Mouse (Mus musculus): ENCODE results near the gene Plcb4. TPM values are rescaled to one million over a fixed set of nuclear protein-coding genes. Genes with fewer than 3 reads are reported as not detected.

Plcb4 gene
- polyA plus RNA-seq, 1 experiment from 2014 or later, result 16.7 TPM

- Histone ChIP-seq H3K9me3 (ENCODE audit: control insufficient read depth, low read length) (no peaks in the 10 kb centered on the region), H3K4me3 (ENCODE audit: low read depth, low read length) (no peak overlapping the region), H3K9ac (ENCODE audit: low read length) (no peak overlapping the region), H3K4me2 (ENCODE audit: low read depth) (no peak overlapping the region), H3K27me3 (ENCODE audit: control insufficient read depth, insufficient read depth, low read length) (no peaks in the 10 kb centered on the region), H3K27ac (ENCODE audit: low read depth, low read length) (no peak overlapping the region), H3K4me1 (ENCODE audit: control insufficient read depth, insufficient read depth, low read length) (no peaks in the 10 kb centered on the region), H3K36me3 (ENCODE audit: control insufficient read depth, insufficient read depth, low read length) (no peaks in the 10 kb centered on the region)
- ATAC-seq (ENCODE audit: insufficient read depth, low FRiP score, low TSS enrichment) (no peak), DNase-seq (ENCODE audit: low spot score) (no peak)
- 71% methylated on average over 7 of the region's 7 CpGs for WGBS
These were observed 225.8 kb downstream of the Plcb4 start for GRCm38 (mm10) chr2:135884534-135885180.

GRCm38 (mm10) chr2:135885607-135886006 lies 226.8 kb downstream of the Plcb4 start:
- Histone ChIP-seq H3K9me3 (ENCODE audit: control insufficient read depth, low read length) (no peaks in the 10 kb centered on the region), H3K27me3 (ENCODE audit: control insufficient read depth, insufficient read depth, low read length) (no peaks in the 10 kb centered on the region), H3K9ac (ENCODE audit: low read length) (no peak overlapping the region), H3K4me2 (ENCODE audit: low read depth) (no peak overlapping the region), H3K4me3 (ENCODE audit: low read depth, low read length) (no peak overlapping the region), H3K4me1 (ENCODE audit: control insufficient read depth, insufficient read depth, low read length) (no peaks in the 10 kb centered on the region), H3K36me3 (ENCODE audit: control insufficient read depth, insufficient read depth, low read length) (no peaks in the 10 kb centered on the region), H3K27ac (ENCODE audit: low read depth, low read length) (no peak overlapping the region)
- 54% methylated on average over 6 of the region's 6 CpGs for WGBS
- DNase-seq (ENCODE audit: low spot score) (no peak), ATAC-seq (ENCODE audit: insufficient read depth, low FRiP score, low TSS enrichment) (no peak)

- Histone ChIP-seq H3K4me1 (ENCODE audit: control insufficient read depth, insufficient read depth, low read length) (no peaks in the 10 kb centered on the region), H3K36me3 (ENCODE audit: control insufficient read depth, insufficient read depth, low read length) (no peaks in the 10 kb centered on the region), H3K4me3 (ENCODE audit: low read depth, low read length) (no peak overlapping the region), H3K27ac (ENCODE audit: low read depth, low read length) (no peak overlapping the region), H3K27me3 (ENCODE audit: control insufficient read depth, insufficient read depth, low read length) (no peaks in the 10 kb centered on the region), H3K9me3 (ENCODE audit: control insufficient read depth, low read length) (no peaks in the 10 kb centered on the region), H3K9ac (ENCODE audit: low read length) (no peak overlapping the region), H3K4me2 (ENCODE audit: low read depth) (no peak overlapping the region)
- DNase-seq (ENCODE audit: low spot score), result no peak
- no peak for ATAC-seq (ENCODE audit: insufficient read depth, low FRiP score, low TSS enrichment)
- 87% methylated on average over 9 of the region's 9 CpGs for WGBS
These were observed 227.4 kb downstream of the Plcb4 start for GRCm38 (mm10) chr2:135886081-135886679.

- Histone ChIP-seq H3K27me3 (ENCODE audit: control insufficient read depth, insufficient read depth, low read length) (no peaks in the 10 kb centered on the region), H3K4me1 (ENCODE audit: control insufficient read depth, insufficient read depth, low read length) (no peaks in the 10 kb centered on the region), H3K36me3 (ENCODE audit: control insufficient read depth, insufficient read depth, low read length) (no peaks in the 10 kb centered on the region), H3K9me3 (ENCODE audit: control insufficient read depth, low read length) (no peaks in the 10 kb centered on the region), H3K4me3 (ENCODE audit: low read depth, low read length) (no peak overlapping the region), H3K9ac (ENCODE audit: low read length) (no peak overlapping the region), H3K27ac (ENCODE audit: low read depth, low read length) (no peak overlapping the region), H3K4me2 (ENCODE audit: low read depth) (no peak overlapping the region)
- 85% methylated on average over 2 of the region's 2 CpGs for WGBS
- ATAC-seq (ENCODE audit: insufficient read depth, low FRiP score, low TSS enrichment) (no peak), DNase-seq (ENCODE audit: low spot score) (no peak)
These were observed 229.0 kb downstream of the Plcb4 start for GRCm38 (mm10) chr2:135887805-135888204.

DNA sequence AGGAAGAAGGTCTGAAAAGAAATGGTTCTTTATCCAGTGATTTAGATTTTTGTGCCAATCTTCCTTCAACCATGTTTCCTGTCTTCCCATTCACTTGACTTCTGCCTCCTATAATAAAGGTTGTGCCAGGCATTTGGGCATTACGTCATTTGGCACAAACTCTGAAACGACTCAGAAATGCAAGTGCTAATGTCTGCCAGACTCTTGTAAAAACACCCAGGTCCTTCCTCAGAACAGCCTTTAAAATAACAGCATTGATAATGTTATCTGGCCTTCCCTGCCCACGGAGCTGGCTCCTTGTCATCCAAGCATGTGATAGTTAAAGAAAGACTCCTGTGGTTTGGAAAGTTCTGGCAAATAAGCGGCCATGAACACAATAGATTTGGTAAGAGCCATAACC lies 229.4 kb downstream of the Plcb4 start:
- H3K27me3 ChIP-seq (ENCODE audit: control insufficient read depth, insufficient read depth, low read length), result no peaks in the 10 kb centered on the region
- no peak overlapping the region for H3K9ac ChIP-seq (ENCODE audit: low read length)
- H3K36me3 ChIP-seq (ENCODE audit: control insufficient read depth, insufficient read depth, low read length), result no peaks in the 10 kb centered on the region
- no peaks in the 10 kb centered on the region for H3K9me3 ChIP-seq (ENCODE audit: control insufficient read depth, low read length)
- DNase-seq (ENCODE audit: low spot score) (no peak), ATAC-seq (ENCODE audit: insufficient read depth, low FRiP score, low TSS enrichment) (no peak)
- no peaks in the 10 kb centered on the region for H3K4me1 ChIP-seq (ENCODE audit: control insufficient read depth, insufficient read depth, low read length)
- no peak overlapping the region for H3K4me3 ChIP-seq (ENCODE audit: low read depth, low read length)
- H3K27ac ChIP-seq (ENCODE audit: low read depth, low read length), result no peak overlapping the region
- 83% methylated on average over 4 of the region's 4 CpGs for WGBS
- no peak overlapping the region for H3K4me2 ChIP-seq (ENCODE audit: low read depth)

DNA sequence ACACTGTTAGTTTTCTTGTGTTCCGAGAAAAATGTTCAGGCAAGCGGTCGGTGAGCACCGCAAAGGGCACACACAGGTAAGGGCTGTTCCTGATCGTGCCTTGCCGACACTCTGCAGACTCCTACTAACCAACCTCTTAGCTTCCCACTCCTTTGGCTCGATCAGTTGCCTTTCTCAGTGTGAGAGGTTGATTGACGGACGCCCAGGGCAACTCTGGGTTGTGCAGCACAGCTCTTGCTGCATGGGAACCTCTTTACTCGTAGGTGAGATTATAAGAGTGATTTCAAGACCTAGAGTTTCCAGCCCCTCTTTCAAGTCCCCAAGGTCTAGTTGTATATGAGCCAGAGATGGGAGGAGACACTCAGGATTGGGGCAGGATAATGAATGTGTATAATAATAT lies 230.0 kb downstream of the Plcb4 start:
- Histone ChIP-seq H3K27ac (ENCODE audit: low read depth, low read length) (no peak overlapping the region), H3K27me3 (ENCODE audit: control insufficient read depth, insufficient read depth, low read length) (no peaks in the 10 kb centered on the region), H3K36me3 (ENCODE audit: control insufficient read depth, insufficient read depth, low read length) (no peaks in the 10 kb centered on the region), H3K4me2 (ENCODE audit: low read depth) (no peak overlapping the region), H3K4me1 (ENCODE audit: control insufficient read depth, insufficient read depth, low read length) (no peaks in the 10 kb centered on the region), H3K9ac (ENCODE audit: low read length) (no peak overlapping the region), H3K4me3 (ENCODE audit: low read depth, low read length) (no peak overlapping the region), H3K9me3 (ENCODE audit: control insufficient read depth, low read length) (no peaks in the 10 kb centered on the region)
- DNase-seq (ENCODE audit: low spot score) (no peak), ATAC-seq (ENCODE audit: insufficient read depth, low FRiP score, low TSS enrichment) (no peak)
- WGBS, result 93% methylated on average over 10 of the region's 10 CpGs

GRCm38 (mm10) chr2:135890083-135890482 lies 231.3 kb downstream of the Plcb4 start:
- Histone ChIP-seq H3K9me3 (ENCODE audit: control insufficient read depth, low read length) (no peaks in the 10 kb centered on the region), H3K4me3 (ENCODE audit: low read depth, low read length) (no peak overlapping the region), H3K36me3 (ENCODE audit: control insufficient read depth, insufficient read depth, low read length) (no peaks in the 10 kb centered on the region), H3K27ac (ENCODE audit: low read depth, low read length) (no peak overlapping the region), H3K27me3 (ENCODE audit: control insufficient read depth, insufficient read depth, low read length) (no peaks in the 10 kb centered on the region), H3K4me2 (ENCODE audit: low read depth) (no peak overlapping the region), H3K9ac (ENCODE audit: low read length) (no peak overlapping the region), H3K4me1 (ENCODE audit: control insufficient read depth, insufficient read depth, low read length) (no peaks in the 10 kb centered on the region)
- DNase-seq (ENCODE audit: low spot score) (no peak), ATAC-seq (ENCODE audit: insufficient read depth, low FRiP score, low TSS enrichment) (no peak)
- WGBS, result 88% methylated on average over 1 of the region's 1 CpGs

GRCm38 (mm10) chr2:135891097-135891496 lies 232.3 kb downstream of the Plcb4 start:
- no peak overlapping the region for H3K27ac ChIP-seq (ENCODE audit: low read depth, low read length)
- DNase-seq (ENCODE audit: low spot score) (no peak), ATAC-seq (ENCODE audit: insufficient read depth, low FRiP score, low TSS enrichment) (no peak)
- WGBS, result 92% methylated on average over 10 of the region's 10 CpGs
- H3K9ac ChIP-seq (ENCODE audit: low read length), result no peak overlapping the region
- H3K4me2 ChIP-seq (ENCODE audit: low read depth), result no peak overlapping the region
- no peaks in the 10 kb centered on the region for H3K9me3 ChIP-seq (ENCODE audit: control insufficient read depth, low read length)
- no peaks in the 10 kb centered on the region for H3K36me3 ChIP-seq (ENCODE audit: control insufficient read depth, insufficient read depth, low read length)
- no peaks in the 10 kb centered on the region for H3K4me1 ChIP-seq (ENCODE audit: control insufficient read depth, insufficient read depth, low read length)
- H3K4me3 ChIP-seq (ENCODE audit: low read depth, low read length), result no peak overlapping the region
- H3K27me3 ChIP-seq (ENCODE audit: control insufficient read depth, insufficient read depth, low read length), result no peaks in the 10 kb centered on the region

GRCm38 (mm10) chr2:135891686-135892085 lies 232.9 kb downstream of the Plcb4 start:
- Histone ChIP-seq H3K27ac (ENCODE audit: low read depth, low read length) (no peak overlapping the region), H3K36me3 (ENCODE audit: control insufficient read depth, insufficient read depth, low read length) (no peaks in the 10 kb centered on the region), H3K27me3 (ENCODE audit: control insufficient read depth, insufficient read depth, low read length) (no peaks in the 10 kb centered on the region), H3K9me3 (ENCODE audit: control insufficient read depth, low read length) (no peaks in the 10 kb centered on the region), H3K4me2 (ENCODE audit: low read depth) (no peak overlapping the region), H3K4me1 (ENCODE audit: control insufficient read depth, insufficient read depth, low read length) (no peaks in the 10 kb centered on the region), H3K9ac (ENCODE audit: low read length) (no peak overlapping the region), H3K4me3 (ENCODE audit: low read depth, low read length) (no peak overlapping the region)
- ATAC-seq (ENCODE audit: insufficient read depth, low FRiP score, low TSS enrichment) (no peak), DNase-seq (ENCODE audit: low spot score) (no peak)
- WGBS, result 90% methylated on average over 5 of the region's 5 CpGs

All from neural tube, embryonic 11.5 days (tissue).